Mouse (Mus musculus): ENCODE measurements around the gene Mta2.
A peak's percentile ranks its signal among the peaks of the same experiment; 100 is the strongest.
"Not testable (repeated sequence)": the region's sequence is repeated elsewhere in the genome, so short reads cannot be mapped to it uniquely, and the experiment has no call there.

Gene Mta2

DNA sequence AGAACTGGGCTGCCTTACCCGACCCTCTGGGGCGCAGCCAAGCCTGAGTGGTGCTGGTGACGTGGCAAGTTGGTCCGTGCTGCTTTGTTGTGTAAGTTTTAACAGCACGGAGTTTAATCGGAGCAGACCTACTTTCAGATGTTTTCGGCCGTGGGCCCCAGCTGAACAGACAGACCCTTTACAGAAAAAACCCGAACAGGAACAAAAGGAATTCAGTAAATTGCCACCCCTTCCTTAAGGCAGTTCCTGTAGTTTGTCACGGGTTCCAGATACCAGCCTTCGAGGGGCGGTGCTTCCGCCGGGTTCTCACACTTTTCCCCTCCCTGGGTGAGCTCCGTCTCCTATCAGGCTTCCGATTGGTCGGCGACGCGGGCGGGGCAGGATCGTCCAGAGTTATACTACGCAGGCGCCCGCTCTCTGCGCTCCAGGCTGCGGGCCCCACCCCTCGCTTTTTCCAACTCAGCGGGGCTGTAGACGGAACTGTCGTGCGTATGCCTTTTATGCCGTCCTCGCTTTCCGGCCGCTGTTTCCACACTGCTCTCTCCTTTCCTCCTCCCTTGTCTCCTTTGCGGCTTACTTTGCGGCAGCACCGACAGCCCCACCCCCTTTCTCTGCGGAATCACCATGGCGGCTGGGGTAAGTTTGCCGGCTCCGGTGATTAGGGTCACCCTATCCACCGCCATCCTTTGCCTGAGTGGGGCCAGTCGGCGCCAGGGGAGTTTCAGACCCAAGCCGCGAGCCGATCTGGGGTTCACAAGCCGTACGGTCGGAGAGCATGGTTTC is 25.1 kb downstream of the Mta2 start, which contains the start of gene Eef1g:
Eef1g (plus strand) TSS at position 452 of the 783 bp plus-strand sequence.
- peak; percentile 99 for DNase-seq (ENCODE audit: low read depth, low spot score)

DNA sequence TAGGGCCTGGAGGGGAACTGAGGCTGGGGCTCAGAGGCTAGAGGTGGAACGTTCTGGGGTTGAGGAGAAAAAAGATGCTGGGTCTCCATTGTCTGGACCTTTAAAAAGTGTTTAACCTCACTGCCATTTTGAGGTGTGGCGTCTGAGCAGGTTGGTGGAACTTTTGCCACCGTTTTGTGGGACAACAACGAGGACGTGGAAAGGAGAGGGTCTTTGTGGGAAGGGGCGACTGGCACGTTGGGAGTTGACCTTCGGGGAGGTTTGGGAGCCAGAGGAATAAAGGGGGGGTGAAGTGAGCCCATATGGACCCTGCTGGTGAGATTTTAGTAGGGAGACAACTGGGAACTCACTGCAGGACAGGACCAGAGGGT is 25.7 kb downstream of the Mta2 start:
- DNase-seq (ENCODE audit: low read depth, low spot score): no peak

DNA sequence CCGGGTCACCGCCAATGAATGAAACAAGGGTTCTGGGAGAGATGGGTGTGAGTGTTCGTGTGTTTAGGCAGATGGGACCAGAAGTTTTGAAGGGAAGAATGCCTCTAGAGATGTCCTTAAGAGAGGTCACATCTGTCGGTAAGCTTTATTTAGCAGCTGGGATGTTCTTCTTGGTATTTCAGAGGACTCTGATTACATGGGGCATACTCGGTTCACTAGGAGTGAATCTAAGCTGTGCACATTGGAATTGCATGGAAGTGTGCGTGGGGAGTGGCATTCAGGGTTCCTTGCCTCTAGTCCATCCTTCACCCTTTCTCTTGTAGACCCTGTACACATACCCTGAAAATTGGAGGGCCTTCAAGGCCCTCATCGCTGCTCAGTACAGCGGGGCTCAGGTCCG is 26.2 kb downstream of the Mta2 start:
- no peak for DNase-seq (ENCODE audit: low read depth, low spot score)

DNA sequence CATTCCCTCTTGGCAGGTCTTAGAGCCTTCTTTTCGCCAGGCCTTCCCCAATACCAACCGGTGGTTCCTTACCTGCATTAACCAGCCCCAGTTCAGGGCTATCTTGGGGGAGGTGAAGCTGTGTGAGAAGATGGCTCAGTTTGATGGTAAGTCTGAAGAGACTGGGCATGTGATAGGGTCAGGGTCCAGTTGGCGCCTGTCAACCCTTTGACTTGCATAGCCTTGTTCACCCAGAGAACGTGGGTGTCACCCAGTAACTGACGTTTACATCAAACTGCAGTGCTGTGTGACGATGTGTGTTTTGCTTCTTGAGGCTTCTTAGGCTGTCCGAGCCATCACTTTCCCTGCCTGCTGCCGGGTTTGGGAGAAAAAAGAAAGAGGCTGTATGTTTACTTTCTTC is 30.8 kb downstream of the Mta2 start:
- DNase-seq (ENCODE audit: low read depth, low spot score): not testable (repeated sequence)

DNA sequence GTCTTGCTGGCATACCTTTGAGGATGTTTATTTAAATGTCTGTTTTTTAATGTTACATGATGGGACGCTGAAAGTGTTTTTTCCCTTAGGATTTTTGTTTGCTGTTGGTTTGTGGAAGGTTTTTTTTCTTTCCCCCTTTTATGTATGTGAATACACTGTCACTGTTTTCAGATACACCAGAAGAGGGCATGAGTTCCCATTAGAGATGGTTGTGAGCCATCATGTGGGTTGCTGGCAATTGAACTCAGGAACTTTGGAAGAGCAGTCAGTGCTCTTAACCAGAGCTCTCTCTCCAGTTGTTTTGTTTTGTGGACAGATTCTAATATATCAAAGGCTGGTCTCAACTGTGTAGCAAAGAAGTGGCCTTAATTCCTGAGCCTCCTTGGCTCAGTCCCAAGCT is 33.0 kb downstream of the Mta2 start:
- DNase-seq (ENCODE audit: low read depth, low spot score): no peak

DNA sequence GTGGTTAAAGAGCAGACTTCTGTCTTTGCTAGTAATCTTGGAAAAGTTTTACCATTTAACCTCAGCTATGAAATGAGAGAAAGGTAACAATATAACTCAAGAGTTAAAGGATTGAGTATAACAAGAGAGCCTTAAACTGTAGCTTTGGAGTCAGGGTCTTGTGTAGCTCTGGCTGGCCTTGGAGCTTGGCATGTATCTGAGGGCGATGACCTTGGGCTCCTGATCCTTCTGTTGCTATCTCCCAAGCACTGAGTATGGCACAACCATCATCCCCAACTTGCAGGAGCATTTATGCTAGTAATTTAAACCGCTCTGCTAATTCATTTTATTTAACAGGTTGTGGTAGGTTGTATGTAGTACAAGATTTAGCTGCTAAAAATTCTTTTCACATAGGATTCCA is 33.8 kb downstream of the Mta2 start:
- DNase-seq (ENCODE audit: low read depth, low spot score): no peak

DNA sequence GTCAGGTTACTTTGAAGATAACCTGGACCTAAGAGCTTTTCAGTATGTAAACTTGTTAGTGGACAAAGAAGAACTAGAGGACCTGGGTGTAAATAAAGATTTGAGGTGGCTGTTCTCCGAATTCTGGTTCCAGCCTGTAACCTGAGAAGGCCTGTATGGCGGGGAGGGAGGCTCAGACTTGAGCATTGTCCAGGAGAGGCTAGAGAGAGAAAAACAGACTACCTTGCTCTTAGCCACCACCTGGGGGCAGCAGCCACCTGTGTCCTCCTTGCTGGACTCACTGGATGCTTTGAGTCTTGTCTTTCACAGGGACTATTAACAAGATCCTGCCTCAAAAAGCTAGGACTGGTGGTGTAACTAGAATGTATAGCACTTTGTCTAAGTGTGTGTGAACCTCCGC is 34.9 kb downstream of the Mta2 start:
- DNase-seq (ENCODE audit: low read depth, low spot score): peak; percentile 78

DNA sequence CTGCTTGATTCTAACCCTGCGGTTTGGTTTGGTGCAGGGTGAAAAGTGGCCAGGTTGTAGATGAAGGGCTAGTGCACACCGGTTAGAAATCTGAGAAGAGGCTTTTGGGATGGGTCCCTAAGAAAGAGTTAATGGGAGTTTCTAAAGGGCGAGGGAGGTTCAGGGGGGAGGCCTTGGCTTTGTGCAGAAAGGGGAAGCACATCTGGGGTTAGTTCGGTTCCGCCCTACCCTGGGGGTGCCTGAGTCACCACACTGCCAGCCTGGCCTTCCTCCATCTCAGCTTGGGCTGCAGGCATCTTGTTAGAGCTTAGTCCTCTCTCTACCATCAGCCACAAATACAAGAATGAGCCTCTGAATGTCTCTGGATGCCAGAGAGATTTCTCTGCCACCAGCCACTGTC is 39.1 kb downstream of the Mta2 start:
- peak; percentile 52 for DNase-seq (ENCODE audit: low read depth, low spot score)

DNA sequence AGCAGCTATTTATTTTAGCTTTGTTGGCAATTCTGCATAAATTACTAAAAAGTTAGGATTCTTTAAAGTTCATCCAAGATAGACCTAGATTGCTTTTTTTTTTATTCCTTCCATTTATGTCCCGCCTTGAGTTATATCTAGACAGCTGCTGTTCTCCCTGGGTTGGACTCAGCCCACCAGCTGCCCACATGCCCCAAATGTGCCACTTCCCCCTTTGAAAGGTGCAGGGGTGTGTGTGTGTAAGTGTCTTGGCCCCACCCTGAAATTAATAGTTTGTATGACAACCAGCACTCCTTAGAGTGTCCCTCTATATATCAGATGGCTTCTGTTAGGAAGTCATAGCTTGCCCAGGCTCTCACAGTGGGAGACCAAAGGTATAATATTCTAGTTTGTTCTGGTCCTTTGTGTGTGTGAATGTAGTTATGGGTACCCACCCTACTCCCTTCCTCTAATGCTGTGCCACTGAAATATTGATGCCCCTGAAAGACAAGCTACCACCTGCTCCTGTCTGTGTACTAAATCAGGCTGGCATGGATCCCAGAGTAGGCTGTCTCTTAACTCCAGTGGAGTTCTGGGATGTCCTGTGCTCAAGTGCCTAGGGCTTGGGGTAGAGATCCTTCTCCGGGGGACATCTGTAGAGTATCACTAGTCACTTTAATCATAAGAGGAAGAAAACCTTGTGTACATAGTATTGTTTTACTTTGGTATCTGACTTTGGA is 39.9 kb downstream of the Mta2 start:
- DNase-seq (ENCODE audit: low read depth, low spot score): no peak

DNA sequence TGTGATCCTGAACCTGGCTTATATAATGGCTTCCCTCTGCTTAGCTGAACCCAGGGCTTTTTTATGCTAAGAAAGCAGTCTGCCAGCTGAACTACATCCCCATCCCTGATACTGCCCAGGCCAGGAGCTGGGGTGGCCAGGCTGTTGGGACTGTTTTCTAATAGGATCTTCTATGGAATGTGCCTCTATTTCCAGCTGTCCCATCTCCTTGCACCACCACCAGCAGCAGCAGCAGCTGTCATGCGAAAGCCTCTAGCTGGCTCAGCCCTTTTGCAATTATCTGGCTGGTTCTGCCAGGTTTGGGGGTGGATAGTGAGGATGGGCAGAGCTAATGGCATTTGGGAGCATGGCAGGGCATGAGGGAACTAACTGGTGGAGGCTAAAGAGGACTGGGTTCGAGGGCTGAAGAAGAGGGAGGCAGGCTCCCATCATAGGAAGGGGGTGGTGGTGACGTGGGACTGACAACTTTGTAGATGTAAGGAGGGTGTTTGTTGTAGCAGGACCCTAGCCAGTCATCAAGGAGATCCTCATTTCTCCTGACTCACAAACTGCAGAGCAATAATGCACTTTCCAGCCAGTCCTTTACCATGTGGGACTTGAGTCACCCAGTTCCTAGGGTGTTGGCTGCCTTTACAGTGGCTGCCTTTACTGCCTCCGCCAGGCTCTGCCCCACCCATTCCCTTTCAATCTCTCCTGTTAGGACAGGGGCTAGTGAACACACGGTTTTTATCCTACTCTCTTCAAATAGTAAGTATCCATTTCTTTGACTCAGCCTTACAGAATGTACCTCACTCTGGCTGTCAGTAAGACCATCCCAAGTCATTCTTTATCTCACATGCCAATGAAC is 40.9 kb downstream of the Mta2 start:
- no peak for DNase-seq (ENCODE audit: low read depth, low spot score)

DNA sequence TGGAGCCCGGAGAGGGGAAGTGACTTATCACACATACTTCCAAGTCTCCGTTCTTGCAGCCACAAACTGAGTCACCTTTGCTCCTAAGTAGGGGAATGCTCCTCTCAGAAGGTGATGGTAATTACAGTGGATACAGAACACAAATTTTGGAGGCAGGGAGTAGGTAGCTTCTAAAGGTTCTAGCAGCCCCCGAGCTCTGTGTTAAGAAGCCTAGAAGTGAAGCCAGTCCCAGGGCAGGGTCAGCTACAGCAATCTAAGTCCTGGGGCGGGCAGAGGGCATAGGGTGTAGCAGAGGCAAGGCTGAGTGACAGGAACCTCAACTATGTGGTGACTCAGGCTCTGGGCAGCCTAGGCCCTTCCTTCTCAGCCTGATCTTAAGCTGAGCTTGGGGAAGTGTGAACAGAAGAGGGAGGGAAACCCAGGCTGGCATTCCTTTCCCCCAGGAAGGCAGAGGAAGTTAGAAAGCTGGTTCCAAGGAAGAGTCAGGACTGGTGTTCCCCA is 41.5 kb downstream of the Mta2 start:
- no peak for DNase-seq (ENCODE audit: low read depth, low spot score)

DNA sequence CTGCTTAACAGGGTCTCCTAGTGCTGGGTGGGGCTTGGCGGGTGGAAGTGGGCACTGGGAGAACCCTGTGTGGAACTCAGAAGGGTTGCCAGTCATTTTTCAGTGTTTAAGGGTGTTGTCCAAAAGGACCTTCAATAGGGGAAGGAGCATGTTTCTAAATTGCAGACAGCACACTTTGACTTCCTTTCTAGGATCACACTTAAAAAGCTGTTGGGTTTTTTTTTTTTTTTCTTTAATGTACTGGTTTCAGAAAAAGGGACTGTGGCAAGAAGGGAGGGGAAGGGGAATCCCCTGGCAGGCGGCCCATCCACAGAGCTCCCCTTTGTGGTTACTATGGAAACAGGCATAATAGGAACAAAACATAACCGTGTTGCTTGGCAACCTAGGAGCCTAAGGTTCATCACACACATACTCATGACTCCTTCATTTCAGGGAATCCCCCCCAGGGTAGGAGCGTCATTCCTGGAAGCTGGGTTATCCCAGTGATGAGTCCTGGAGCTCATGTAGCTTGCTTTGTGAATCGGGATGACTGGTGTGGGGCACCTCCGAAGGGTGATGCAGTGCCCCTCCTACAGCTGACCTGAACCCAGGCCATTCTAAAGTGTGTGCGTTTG is 42.7 kb downstream of the Mta2 start:
- peak; percentile 65 for DNase-seq (ENCODE audit: low read depth, low spot score)

DNA sequence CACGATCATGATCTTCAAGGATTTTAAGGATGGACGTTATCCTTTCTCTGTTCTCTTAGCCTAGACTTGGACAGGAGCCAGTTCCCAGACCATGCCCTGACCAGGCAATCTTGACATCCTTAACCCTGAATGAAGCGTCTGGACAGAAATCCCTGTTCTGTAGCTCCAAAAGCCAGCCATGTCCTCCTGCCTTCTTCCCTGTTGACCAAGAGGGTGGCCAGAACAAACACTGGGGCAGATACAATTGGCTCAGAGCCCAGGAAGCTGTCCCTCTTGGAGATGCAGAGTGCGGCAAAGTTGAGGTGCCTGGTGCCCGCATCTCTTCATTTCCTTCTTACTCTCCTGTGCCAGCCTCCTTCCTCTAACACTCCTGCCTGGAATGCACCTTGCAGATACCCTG is 44.2 kb downstream of the Mta2 start:
- no peak for DNase-seq (ENCODE audit: low read depth, low spot score)

DNA sequence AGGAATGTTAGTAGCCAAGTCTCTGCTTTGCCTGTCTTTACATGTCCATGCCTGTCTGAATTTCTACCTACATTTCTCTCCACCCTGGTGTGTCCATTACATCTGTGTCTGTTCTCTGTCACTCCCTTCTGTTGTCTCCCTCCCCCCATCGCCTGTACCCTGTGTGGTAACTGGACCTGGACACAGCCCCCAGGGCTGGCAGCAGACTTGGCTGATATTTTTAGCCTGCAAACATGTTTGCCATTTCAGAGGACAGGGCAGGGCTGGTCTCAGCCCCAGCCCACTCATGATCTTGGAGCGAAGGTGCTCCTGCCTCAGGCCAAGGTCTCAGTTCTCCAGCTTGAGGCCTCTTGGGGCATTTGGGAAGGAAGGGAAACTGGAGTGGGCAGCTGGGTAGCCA is 46.1 kb downstream of the Mta2 start:
- DNase-seq (ENCODE audit: low read depth, low spot score): no peak

DNA sequence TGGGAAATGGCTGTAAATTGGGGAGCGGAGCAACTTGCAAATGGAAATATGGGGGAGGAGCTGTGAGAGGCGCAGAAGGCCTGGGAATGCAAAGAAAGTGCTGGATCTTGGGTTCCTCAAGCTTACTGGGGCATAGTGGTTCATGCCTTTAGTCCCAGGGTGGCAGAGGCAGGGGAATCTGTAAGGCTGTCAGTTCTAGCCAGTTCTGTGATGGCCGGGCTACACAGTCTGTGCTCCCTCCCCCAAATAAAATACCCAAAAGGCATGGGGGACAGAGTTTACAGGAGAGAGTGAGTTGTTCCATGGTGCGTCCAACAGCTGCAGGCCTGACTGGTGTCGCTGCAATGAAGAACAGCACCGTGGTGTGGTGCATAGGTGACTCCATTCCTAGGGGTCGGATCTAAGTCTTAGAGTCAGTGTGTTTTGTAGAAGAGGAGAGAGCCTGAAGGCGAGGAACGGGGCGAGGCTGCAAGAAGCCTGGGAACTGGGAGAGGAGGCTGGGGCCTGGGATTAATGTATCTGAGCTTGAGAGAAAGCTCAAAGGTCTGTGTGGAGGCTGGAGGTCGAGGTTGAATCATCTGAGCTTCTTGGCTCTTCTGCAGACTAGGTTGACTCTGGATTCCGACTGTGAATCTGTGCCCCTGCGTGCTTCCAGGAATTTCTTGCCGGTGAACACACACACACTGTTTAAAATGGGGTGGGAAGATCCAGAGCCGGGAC is 46.8 kb downstream of the Mta2 start:
- no peak for DNase-seq (ENCODE audit: low read depth, low spot score)

DNA sequence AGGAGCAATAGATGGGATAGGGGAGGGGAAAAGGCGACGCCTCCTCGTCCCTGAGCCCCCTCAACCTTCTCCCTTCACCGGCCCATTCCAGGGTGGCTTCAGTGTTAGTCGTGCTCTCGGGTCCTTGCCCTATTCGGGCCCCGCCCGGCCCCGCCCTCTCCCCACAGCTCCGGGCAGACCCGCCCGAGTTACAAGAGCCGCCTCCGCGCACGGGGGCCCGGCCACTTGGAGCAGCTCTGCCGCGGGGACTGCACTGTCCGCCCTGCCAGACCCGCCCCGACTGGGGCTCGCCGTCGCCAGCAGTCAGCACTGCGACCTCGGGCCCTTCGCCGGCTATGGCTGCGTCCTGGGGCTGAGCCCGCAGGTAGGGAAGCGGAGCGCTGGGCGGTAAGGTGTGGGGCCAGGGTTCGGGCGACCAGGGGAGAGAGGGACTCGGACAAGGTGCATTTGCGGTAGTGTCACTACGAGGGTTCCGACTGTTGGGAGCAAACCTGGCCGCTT is 47.4 kb downstream of the Mta2 start, which contains the start of gene Ahnak:
Ahnak (plus strand) TSS at position 219 of the 501 bp plus-strand sequence.
- DNase-seq (ENCODE audit: low read depth, low spot score): peak; percentile 54

DNA sequence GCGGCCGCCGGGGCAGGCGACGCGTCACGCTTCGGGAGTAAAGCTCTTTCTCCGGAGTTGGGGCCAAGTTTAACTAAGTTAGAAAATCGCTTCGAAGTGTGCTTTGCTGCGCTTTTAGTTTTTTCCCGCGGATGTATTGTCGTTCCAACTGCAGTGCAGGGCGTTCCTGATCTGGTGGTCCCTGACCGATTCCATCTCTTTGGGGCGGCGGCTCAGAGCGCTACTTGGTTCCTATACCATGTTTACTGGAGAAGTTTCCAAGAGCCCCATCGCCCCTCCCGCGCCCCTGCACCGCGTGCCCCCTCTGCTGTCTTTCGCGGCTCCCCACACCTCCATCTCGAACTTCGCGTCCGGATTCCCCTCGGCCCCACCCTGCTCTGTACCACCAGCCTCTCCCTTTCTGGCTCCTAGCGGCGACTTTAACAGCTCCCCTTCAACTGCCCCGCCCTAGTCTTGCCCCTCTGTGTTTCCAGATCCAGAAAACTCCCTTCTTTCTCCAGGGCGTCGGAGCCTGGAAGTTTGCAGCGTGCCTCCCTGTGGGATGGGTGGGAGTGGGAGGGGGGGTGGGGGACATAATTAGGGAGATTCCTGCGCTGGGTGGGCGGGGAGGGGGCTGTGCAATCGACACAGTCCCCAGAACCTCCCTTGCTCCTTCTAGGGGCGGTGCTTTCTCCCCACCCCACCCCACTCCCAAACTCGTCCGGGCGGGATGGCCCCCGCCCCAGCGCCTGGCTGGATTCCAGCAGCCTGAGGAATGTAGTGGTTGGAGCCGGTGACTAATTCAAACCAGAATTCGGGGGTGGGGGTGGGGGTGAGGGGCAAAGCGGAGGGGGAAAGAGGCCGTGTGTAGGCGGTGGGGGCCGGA is 48.1 kb downstream of the Mta2 start:
- DNase-seq (ENCODE audit: low read depth, low spot score): peak; percentile 93

DNA sequence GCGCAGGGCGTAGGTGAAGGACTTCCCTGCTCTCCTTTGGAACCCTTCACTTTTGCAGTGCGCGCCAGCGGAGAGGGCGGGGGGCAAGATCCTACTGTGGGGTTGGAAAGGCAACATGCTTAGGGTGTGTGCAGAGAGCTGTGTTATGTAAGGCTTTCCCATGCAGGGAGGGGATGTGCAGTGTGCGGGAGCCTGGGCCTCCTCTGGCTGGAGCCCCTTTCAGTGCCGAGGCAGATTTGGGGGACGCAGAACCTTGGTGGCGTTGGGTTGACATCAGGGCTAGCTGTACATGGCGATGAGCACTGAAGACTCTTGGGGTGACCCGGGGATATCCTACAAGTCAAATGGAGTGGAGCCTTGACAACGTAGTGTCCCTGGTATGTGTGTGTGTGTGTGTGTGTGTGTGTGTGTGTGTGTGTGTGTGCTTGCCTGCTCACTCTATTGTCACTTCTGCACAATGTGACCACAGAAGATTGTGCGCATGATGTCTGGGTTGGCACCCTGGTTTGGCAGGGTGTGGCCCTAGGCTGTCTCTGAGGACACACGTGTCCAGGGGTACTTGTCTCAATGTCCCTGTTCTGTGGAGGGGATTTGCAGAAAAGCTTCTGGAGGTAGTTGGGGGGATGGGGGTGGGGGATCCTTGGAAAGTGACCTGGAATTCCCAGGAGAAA is 48.9 kb downstream of the Mta2 start:
- DNase-seq (ENCODE audit: low read depth, low spot score): no peak

DNA sequence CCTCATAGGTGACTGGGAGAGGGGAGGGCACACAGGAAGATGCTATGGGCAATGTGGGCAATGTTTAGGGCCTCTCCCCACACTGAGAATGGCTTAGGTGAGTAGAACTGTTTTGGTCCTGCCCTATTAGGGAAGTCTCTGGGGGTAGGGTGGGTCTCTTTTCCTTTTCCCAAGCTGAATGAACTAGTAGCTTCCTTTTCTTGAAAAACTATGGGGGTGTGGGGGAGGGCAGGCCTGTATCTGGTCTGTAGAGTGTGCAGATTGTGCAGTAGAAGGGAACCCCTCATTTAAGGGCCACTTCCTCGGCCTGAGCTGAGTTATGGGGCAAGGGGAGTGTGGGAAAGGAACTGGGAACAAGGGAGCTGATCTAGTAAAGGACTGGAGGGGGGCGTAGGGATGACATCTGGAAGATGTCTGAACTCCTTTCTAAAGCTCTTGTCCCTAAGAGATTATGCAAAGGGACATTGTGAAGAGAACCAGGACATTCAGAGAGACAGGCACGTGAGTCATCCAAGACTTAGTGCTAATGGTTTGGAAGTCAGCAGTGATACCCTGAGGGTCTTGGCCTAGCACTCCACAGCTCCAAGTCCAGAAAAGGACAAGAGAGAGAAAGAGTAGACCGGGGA is 49.7 kb downstream of the Mta2 start:
- no peak for DNase-seq (ENCODE audit: low read depth, low spot score)

Data from ES-CJ7 (cell line).